Mouse (Mus musculus) liver, embryonic 14.5 days (tissue): ENCODE measurements around the gene Drg2.
A peak's percentile ranks its signal among the peaks of the same experiment; 100 is the strongest.

Experiments
- CTCF ChIP-seq: IDR thresholded peaks from 2 replicates; pipeline ENCODE4 v1.5.1; 2016; ENCODE audit warnings: antibody characterized with exemption, low read depth, control low read depth
- EP300 ChIP-seq: IDR thresholded peaks from 2 replicates; pipeline ENCODE4 v1.6.1; 2016; ENCODE audit warnings: antibody characterized with exemption, low read depth

DNA sequence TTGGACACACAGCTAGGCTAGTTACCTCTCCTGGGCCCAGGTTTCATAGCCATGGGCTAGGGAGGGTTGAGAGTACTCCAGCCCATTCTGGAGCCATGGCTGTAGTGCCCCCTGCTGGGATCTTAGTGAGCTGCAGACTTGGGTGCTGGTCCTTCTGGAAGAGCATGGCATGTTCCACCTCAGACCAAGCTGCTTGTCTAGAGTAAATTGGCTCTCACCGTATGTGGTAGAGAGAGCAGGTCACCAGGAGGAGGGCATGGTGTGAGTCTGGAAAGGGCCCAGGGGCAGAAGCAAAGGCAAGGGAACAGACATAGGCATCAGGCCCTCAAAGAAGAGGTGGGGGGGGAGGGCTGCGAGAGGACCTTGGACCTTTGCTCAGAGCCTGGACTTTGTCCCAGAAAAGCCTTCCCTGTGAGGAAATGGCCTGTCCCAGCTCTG lies 11.6 kb downstream of the Drg2 start:
- no peak for TF ChIP-seq EP300
- TF ChIP-seq CTCF, result peak; percentile 85
